Mouse (Mus musculus) intestine, embryonic 16.5 days (tissue): ENCODE results near the gene B3galt4. TPM values are rescaled to one million over a fixed set of nuclear protein-coding genes. Genes with fewer than 3 reads are reported as not detected.
A peak's percentile ranks its signal among the peaks of the same experiment; 100 is the strongest.

Source experiments
- ATAC-seq: fragments of 200-750 bp; cut with Nextera tagmentation; 2 replicates; pipeline ENCODE4 v1.8.0; 2017; ENCODE audit warnings: moderate TSS enrichment, moderate library complexity
- H3K27ac ChIP-seq: fragments of 300-500 bp; sonication (generic); 2 replicates; pipeline ENCODE4 v1.5.1; 2014; ENCODE audit warnings: mild to moderate bottlenecking, low read length
- H3K27me3 ChIP-seq: fragments of 300-500 bp; sonication (generic); replicated peaks from 2 replicates; pipeline ENCODE4 v1.6.1; 2014; ENCODE audit warnings: low read length, control low read depth, mixed read lengths; ENCODE audit not compliant: control insufficient read depth, insufficient read depth
- H3K36me3 ChIP-seq: fragments of 300-500 bp; sonication (generic); 2 replicates; pipeline ENCODE4 v1.6.1; 2014; ENCODE audit warnings: low read length, control low read depth; ENCODE audit not compliant: control insufficient read depth, insufficient read depth
- H3K4me1 ChIP-seq: fragments of 300-500 bp; sonication (generic); 2 replicates; pipeline ENCODE4 v1.6.1; 2014; ENCODE audit warnings: low read length, control low read depth, mixed read lengths; ENCODE audit not compliant: control insufficient read depth, insufficient read depth
- H3K4me2 ChIP-seq: fragments of 300-500 bp; sonication (generic); 2 replicates; pipeline ENCODE4 v1.6.1; 2014; ENCODE audit warnings: low read depth, low read length, control low read depth
- H3K4me3 ChIP-seq: fragments of 300-500 bp; sonication (generic); 2 replicates; pipeline ENCODE4 v1.5.1; 2014; ENCODE audit warnings: mild to moderate bottlenecking, low read length
- H3K9ac ChIP-seq: fragments of 300-500 bp; sonication (generic); 2 replicates; pipeline ENCODE4 v1.6.1; 2014; ENCODE audit warnings: low read depth, low read length
- H3K9me3 ChIP-seq: fragments of 300-500 bp; sonication (generic); 2 replicates; pipeline ENCODE4 v1.6.1; 2016; ENCODE audit warnings: low read length, control low read depth; ENCODE audit not compliant: control insufficient read depth
- WGBS: fragments of 180-500 bp; shearing (Covaris S2); extraction: QIAGEN DNeasy Blood & Tissue Kit; methylation state at CpG from one replicate; pipeline ENCODE4 v1.1.7; 2014; 5-methylcytosine and 5-hydroxymethylcytosine counted together
- polyA plus RNA-seq: library from polyadenylated mRNA; unstranded; fragments of >200 nt; fragmentation: Nextera tagmentation; extraction: Ambion mirVana; gene quantifications from 2 replicates; pipeline ENCODE4 v1.2.1, GENCODE M21; 2015

B3galt4 gene
- polyA plus RNA-seq, 1 experiment from 2014 or later: 12.6 TPM

DNA sequence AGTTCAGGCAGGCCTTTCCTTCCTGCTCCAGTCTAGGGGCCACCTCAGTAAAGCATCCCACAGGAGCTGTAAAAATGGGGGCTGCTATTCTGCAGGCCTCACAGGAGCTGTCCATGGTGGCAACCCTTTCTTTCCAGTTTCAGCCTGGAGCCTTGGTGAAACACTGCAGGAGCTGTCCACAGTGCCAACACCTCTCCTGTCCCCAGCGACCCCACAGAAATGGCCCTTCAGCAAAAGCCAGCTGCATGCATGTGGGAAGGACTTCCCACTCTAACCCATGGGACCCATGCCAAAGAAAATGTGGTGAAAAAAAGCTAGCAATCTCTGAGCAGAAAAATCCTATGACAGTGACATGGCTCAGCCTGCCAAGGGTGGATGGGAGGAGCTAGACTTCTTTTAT, 21.4 kb upstream of the B3galt4 start:
- H3K9ac ChIP-seq: no peak overlapping the region
- WGBS: 0% methylated on average over 1 of the region's 1 CpGs

GRCm38 (mm10) chr17:33969394-33969793, 18.1 kb upstream of the B3galt4 start:
- Histone ChIP-seq H3K27me3 (no peaks in the 10 kb centered on the region), H3K4me3 (no peak overlapping the region), H3K4me1 (no peaks in the 10 kb centered on the region), H3K27ac (no peak overlapping the region), H3K9me3 (no peaks in the 10 kb centered on the region), H3K4me2 (no peak overlapping the region), H3K36me3 (no peaks in the 10 kb centered on the region; the same call in 1 of the 2 replicates), H3K9ac (no peak overlapping the region)
- 73% methylated on average over 4 of the region's 4 CpGs for WGBS
- no peak for ATAC-seq

More for the DNA sequence above, 21.4 kb upstream of the B3galt4 start:
- H3K9me3 ChIP-seq: no peaks in the 10 kb centered on the region
- H3K4me2 ChIP-seq: no peak overlapping the region
- H3K27ac ChIP-seq: no peak overlapping the region
- no peaks in the 10 kb centered on the region for H3K36me3 ChIP-seq
- H3K27me3 ChIP-seq: peaks cover 1% of the 10 kb centered on the region
- H3K4me3 ChIP-seq: no peak overlapping the region
- no peaks in the 10 kb centered on the region for H3K4me1 ChIP-seq
- ATAC-seq: no peak

GRCm38 (mm10) chr17:33968927-33969326, 17.6 kb upstream of the B3galt4 start:
- ATAC-seq: peak; percentile 70
- Histone ChIP-seq H3K4me1 (no peaks in the 10 kb centered on the region), H3K36me3 (no peaks in the 10 kb centered on the region; the same call in 1 of the 2 replicates), H3K9ac (no peak overlapping the region), H3K9me3 (no peaks in the 10 kb centered on the region), H3K4me2 (no peak overlapping the region), H3K27ac (no peak overlapping the region), H3K4me3 (no peak overlapping the region), H3K27me3 (no peaks in the 10 kb centered on the region)
- 33% methylated on average over 5 of the region's 5 CpGs for WGBS

DNA sequence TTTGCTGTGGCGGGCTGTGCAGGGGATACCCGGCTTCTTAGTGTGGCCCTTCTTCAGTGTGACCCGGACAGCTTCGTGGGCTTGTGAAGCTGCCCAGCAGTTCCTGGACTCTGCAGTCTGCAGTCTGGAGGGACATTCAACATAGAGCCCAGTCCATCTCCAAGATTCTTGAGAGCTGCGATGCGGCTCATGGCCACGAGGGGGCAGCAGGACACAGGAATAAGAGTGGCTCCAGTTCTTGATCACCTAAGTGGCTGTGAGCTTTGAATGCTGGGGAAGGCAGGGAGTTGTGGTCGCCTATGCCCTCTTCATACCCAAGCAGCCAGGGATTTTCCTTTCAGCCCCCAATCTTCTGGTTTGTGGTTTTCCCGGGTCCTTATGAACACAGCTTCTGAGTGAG, 17.2 kb upstream of the B3galt4 start:
- Histone ChIP-seq H3K9ac (no peak overlapping the region), H3K4me1 (no peaks in the 10 kb centered on the region), H3K27me3 (no peaks in the 10 kb centered on the region), H3K27ac (no peak overlapping the region), H3K9me3 (no peaks in the 10 kb centered on the region), H3K4me3 (no peak overlapping the region), H3K4me2 (no peak overlapping the region), H3K36me3 (no peaks in the 10 kb centered on the region; the same call in 1 of the 2 replicates)
- peak; percentile 83 for ATAC-seq
- WGBS: 3% methylated on average over 9 of the region's 9 CpGs

DNA sequence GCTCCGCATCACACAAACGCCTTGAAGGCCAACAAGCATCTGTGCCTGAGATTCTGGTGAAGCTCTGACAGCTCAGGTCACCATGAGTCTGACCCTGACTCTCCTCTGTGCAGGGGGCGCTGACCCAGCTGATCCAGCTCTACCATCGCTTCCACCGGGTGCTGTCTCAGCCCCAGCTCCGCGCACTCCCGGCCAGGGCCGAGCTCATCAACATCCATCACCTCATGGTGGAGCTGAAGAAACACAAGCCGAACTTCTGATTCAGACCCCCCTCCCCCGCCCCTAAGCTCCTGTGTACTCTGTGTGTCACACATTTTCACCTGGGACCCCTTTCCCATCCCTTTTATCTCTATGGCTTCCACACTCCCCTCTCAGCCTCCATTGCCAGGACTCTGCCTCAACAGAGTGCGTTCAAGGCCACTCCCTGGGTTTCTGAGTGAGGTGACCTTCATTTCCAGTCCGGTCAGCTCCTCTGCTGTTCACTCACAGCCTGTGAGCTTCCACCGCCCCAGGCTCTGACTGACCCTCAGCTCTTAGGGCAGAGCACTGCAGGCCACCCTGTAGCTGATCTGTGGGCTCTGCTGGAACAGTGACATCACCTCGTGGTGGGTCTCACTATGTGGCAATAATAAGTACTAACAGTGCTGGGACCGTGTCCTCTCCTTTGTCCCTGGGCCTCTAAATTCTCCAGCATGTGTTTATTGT, 14.7 kb upstream of the B3galt4 start:
- whole genome bisulfite sequencing: 87% methylated on average over 16 of the region's 16 CpGs
- H3K4me3 ChIP-seq: no peak overlapping the region

GRCm38 (mm10) chr17:33965082-33965845, 14.0 kb upstream of the B3galt4 start:
- peaks cover 5% of the 10 kb centered on the region for H3K36me3 ChIP-seq
- 92% methylated on average over 17 of the region's 17 CpGs for WGBS
- no peak for ATAC-seq
- no peak overlapping the region for H3K27ac ChIP-seq
- H3K9me3 ChIP-seq: no peaks in the 10 kb centered on the region
- H3K27me3 ChIP-seq: no peaks in the 10 kb centered on the region
- no peak overlapping the region for H3K9ac ChIP-seq
- H3K4me2 ChIP-seq: no peak overlapping the region
- H3K4me3 ChIP-seq: no peak overlapping the region
- no peaks in the 10 kb centered on the region for H3K4me1 ChIP-seq

More for the DNA sequence above, 14.7 kb upstream of the B3galt4 start:
- ATAC-seq: no peak
- Histone ChIP-seq H3K4me1 (no peaks in the 10 kb centered on the region), H3K36me3 (peaks cover 5% of the 10 kb centered on the region), H3K4me2 (no peak overlapping the region), H3K27ac (no peak overlapping the region), H3K27me3 (no peaks in the 10 kb centered on the region), H3K9ac (no peak overlapping the region), H3K9me3 (no peaks in the 10 kb centered on the region)

- Histone ChIP-seq H3K27ac (no peak overlapping the region), H3K4me2 (no peak overlapping the region), H3K9me3 (no peaks in the 10 kb centered on the region), H3K4me3 (no peak overlapping the region), H3K27me3 (no peaks in the 10 kb centered on the region), H3K9ac (no peak overlapping the region), H3K36me3 (peaks cover 11% of the 10 kb centered on the region), H3K4me1 (no peaks in the 10 kb centered on the region)
- no peak for ATAC-seq
- whole genome bisulfite sequencing: 94% methylated on average over 7 of the region's 7 CpGs
These were observed 11.6 kb upstream of the B3galt4 start for GRCm38 (mm10) chr17:33962876-33963275.

DNA sequence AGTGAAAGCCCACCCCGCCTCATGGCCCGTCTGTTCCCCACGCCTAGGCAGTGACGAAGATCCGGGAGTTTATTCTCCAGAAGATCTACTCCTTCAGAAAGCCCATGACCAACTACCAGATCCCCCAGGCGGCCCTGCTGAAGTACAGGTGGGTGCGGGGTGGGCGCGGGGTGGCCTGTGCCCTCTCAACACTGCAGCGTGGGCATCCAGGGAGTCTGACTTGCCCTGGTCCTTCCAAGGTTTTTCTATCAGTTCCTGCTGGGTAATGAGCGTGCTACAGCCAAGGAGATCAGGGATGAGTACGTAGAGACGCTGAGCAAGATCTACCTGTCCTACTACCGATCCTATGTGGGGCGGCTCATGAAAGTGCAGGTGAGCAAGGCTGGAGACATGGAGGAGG, 8.7 kb upstream of the B3galt4 start:
- H3K4me2 ChIP-seq: no peak overlapping the region
- H3K36me3 ChIP-seq: peaks cover 11% of the 10 kb centered on the region; the same call in 1 of the 2 replicates
- H3K9me3 ChIP-seq: no peaks in the 10 kb centered on the region
- H3K4me1 ChIP-seq: peaks cover 6% of the 10 kb centered on the region
- H3K27me3 ChIP-seq: no peaks in the 10 kb centered on the region
- ATAC-seq: no peak
- H3K4me3 ChIP-seq: no peak overlapping the region
- no peak overlapping the region for H3K27ac ChIP-seq
- H3K9ac ChIP-seq: no peak overlapping the region
- 93% methylated on average over 15 of the region's 15 CpGs for WGBS

- 96% methylated on average over 13 of the region's 13 CpGs for WGBS
- H3K4me1 ChIP-seq: peaks cover 12% of the 10 kb centered on the region
- no peak overlapping the region for H3K4me3 ChIP-seq
- H3K27ac ChIP-seq: no peak overlapping the region
- H3K9ac ChIP-seq: no peak overlapping the region
- H3K4me2 ChIP-seq: no peak overlapping the region
- ATAC-seq: no peak
- H3K9me3 ChIP-seq: no peaks in the 10 kb centered on the region
- H3K27me3 ChIP-seq: no peaks in the 10 kb centered on the region
- H3K36me3 ChIP-seq: peaks cover 11% of the 10 kb centered on the region; the same call in 1 of the 2 replicates
These were observed 7.8 kb upstream of the B3galt4 start for GRCm38 (mm10) chr17:33959135-33959534.
